Mouse (Mus musculus) stomach, postnatal 0 days (tissue): ENCODE measurements around the gene Chd3. TPM values are rescaled to one million over a fixed set of nuclear protein-coding genes. Genes with fewer than 3 reads are reported as not detected.
"Not testable (repeated sequence)": the region's sequence is repeated elsewhere in the genome, so short reads cannot be mapped to it uniquely, and the experiment has no call there.

Experiments
- ATAC-seq: fragments of 200-750 bp; cut with Nextera tagmentation; 2 replicates; pipeline ENCODE4 v1.8.0; 2017; ENCODE audit not compliant: low FRiP score, low TSS enrichment
- DNase-seq: peaks from one replicate; pipeline ENCODE4 v3.0.0-alpha.2; 2016; ENCODE audit warnings: low spot score
- H3K27ac ChIP-seq: fragments of 300-500 bp; sonication (generic); replicated peaks from 2 replicates; pipeline ENCODE4 v1.5.1; 2014; ENCODE audit warnings: mild to moderate bottlenecking, control low read depth
- H3K27me3 ChIP-seq: fragments of 300-500 bp; sonication (generic); 2 replicates; pipeline ENCODE4 v1.6.1; 2014; ENCODE audit warnings: low read length; ENCODE audit not compliant: control insufficient read depth, insufficient read depth
- H3K36me3 ChIP-seq: fragments of 300-500 bp; sonication (generic); 2 replicates; pipeline ENCODE4 v1.6.1; 2014; ENCODE audit warnings: low read length, mixed read lengths; ENCODE audit not compliant: control insufficient read depth, insufficient read depth
- H3K4me1 ChIP-seq: fragments of 300-500 bp; sonication (generic); replicated peaks from 2 replicates; pipeline ENCODE4 v1.6.1; 2014; ENCODE audit warnings: antibody characterized with exemption; ENCODE audit not compliant: control insufficient read depth, insufficient read depth
- H3K4me2 ChIP-seq: fragments of 300-500 bp; sonication (generic); replicated peaks from 2 replicates; pipeline ENCODE4 v1.6.1; 2014; ENCODE audit warnings: low read depth, mild to moderate bottlenecking, control low read depth, moderate library complexity
- H3K4me3 ChIP-seq: fragments of 300-500 bp; sonication (generic); 2 replicates; pipeline ENCODE4 v1.5.1; 2014; ENCODE audit warnings: low read depth, low read length, control low read depth
- H3K9ac ChIP-seq: fragments of 300-500 bp; sonication (generic); 2 replicates; pipeline ENCODE4 v1.6.1; 2014; ENCODE audit warnings: mild to moderate bottlenecking, low read length, control low read depth, mixed read lengths
- H3K9me3 ChIP-seq: fragments of 300-500 bp; sonication (generic); 2 replicates; pipeline ENCODE4 v1.6.1; 2016; ENCODE audit warnings: low read length; ENCODE audit not compliant: control insufficient read depth
- CTCF ChIP-seq: IDR thresholded peaks from 2 replicates; pipeline ENCODE4 v1.5.1; 2016; ENCODE audit warnings: antibody characterized with exemption, low read depth, mild to moderate bottlenecking, moderate library complexity
- EP300 ChIP-seq: optimal IDR thresholded peaks from 2 replicates; pipeline ENCODE3; 2016; ENCODE audit warnings: antibody characterized with exemption
- WGBS: fragments of 180-500 bp; shearing (Covaris S2); extraction: QIAGEN DNeasy Blood & Tissue Kit; methylation state at CpG from one replicate; pipeline ENCODE4 v1.1.7; 2014; 5-methylcytosine and 5-hydroxymethylcytosine counted together
- polyA plus RNA-seq: library from polyadenylated mRNA; unstranded; fragments of >200 nt; fragmentation: Nextera tagmentation; extraction: Ambion mirVana; gene quantifications from 2 replicates; pipeline ENCODE4 v1.2.1, GENCODE M21; 2015

Chd3 gene
- polyA plus RNA-seq, 1 experiment from 2014 or later, result 18.4 TPM

DNA sequence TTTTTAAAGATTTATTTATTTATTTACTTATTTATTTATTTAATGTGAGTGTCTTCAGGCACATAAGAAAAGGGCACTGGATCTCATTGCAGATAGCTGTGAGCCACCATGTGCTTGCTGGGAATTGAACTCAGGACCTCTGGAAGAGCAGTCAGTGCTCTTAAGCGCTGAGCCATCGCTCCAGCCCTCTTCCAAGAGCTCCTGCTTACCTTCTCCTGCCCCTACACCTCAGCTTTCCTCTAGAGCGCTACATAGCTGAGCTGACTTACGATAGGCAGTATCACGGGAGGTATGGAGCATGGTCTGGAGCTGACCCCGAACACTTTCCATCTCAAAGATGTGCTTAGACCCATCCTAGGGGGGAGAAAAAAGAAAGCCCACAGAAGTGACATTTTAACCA lies 47.6 kb downstream of the Chd3 start:
- TF ChIP-seq CTCF, result no peak
- no peak for TF ChIP-seq EP300
- Histone ChIP-seq H3K9me3 (no peaks in the 10 kb centered on the region), H3K36me3 (peaks cover 8% of the 10 kb centered on the region; the same call in 1 of the 2 replicates), H3K4me2 (no peak overlapping the region), H3K4me3 (no peak overlapping the region), H3K4me1 (peaks cover 8% of the 10 kb centered on the region; the same call in 1 of the 2 replicates), H3K9ac (no peak overlapping the region), H3K27me3 (no peaks in the 10 kb centered on the region), H3K27ac (no peak overlapping the region)
- ATAC-seq (no peak), DNase-seq (no peak)
- 94% methylated on average over 6 of the region's 6 CpGs for WGBS

DNA sequence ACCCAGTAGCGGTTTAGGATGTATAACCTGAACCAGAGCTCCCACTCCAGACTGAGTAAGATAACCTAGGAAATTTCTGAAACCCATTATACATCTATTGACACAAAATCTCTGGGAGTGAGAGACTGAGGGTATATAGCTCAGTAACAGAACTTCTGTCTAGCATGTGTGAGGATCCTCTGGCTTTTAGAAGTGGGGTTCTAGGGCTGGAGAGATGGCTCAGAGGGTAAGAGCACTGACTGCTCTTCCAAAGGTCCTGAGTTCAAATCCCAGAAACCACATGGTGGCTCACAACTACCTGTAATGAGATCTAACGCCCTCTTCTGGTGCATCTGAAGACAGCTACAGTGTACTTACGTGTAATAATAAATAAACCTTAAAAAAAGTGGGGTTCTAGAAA lies 51.2 kb downstream of the Chd3 start:
- DNase-seq, H3K4me3 ChIP-seq, H3K9me3 ChIP-seq, H3K4me2 ChIP-seq, H3K9ac ChIP-seq, H3K27me3 ChIP-seq, H3K27ac ChIP-seq, ATAC-seq, H3K4me1 ChIP-seq: not testable (repeated sequence)
- 88% methylated on average over 3 of the region's 3 CpGs for WGBS
- peaks cover 12% of the 10 kb centered on the region for H3K36me3 ChIP-seq

DNA sequence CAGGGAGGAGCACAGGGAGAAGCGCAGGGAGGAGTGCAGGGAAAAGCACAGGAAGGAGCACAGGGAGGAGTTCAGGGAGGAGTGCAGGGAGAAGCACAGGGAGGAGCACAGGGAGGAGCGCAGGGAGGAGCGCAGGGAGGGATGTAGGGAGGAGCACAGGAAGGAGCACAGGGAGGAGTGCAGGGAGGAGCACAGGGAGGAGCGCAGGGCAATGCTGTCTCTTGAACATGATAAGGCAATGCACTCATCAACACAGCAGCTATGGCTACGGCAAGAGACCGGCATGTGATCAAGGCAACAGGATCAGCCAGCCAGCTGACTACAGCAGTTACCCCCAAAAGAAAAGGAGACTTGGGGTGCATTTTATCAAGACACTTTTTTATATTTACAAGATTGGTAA lies 52.8 kb downstream of the Chd3 start:
- H3K36me3 ChIP-seq, result peaks cover 12% of the 10 kb centered on the region
- no peak for ATAC-seq

DNA sequence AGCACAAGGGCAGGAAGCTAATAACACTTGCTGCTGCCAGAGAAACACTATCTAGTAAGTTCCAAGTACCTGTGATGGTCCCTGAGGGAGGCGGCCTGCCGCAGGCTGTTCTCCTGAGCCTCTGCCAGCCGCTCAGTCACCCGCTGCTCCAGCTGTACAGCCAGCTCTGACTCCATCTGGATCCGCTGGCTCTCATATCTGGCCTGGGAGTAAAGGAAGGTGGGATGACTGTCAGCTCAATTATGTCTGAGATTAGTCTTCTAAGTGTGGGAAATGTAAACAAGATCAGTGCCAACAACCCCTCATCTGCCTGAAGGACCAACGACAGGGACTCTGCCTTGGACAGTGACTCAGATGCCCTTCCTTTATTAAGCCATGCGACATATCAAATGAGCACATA lies 57.9 kb downstream of the Chd3 start:
- ATAC-seq, result no peak
- no peaks in the 10 kb centered on the region for H3K27me3 ChIP-seq

More for the DNA sequence above, 52.8 kb downstream of the Chd3 start:
- WGBS, result 93% methylated on average over 6 of the region's 6 CpGs
- Histone ChIP-seq H3K9me3 (no peaks in the 10 kb centered on the region), H3K4me3 (no peak overlapping the region), H3K9ac (no peak overlapping the region), H3K4me2 (no peak overlapping the region), H3K27ac (no peak overlapping the region), H3K27me3 (no peaks in the 10 kb centered on the region), H3K4me1 (no peaks in the 10 kb centered on the region)
- TF ChIP-seq EP300 (no peak), CTCF (no peak)
- no peak for DNase-seq

DNA sequence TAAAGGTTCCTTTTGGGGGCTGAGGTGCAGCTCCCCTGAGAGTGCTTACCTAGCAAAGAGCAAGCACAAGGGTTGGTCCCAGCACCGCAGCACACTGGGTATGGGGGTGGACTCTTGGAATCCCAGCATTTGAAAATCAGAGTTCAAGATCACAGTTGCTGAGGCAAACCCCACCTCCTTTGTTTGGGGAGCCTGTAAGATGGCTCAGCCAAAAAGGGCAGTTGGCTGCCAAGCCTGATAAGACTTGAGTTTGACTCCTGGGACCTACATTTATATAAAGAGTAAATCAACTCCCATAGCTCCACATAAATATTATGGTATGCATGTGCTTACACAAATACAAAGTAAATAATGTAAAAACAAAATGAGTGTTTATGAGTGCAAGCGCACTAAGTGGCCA lies 63.2 kb downstream of the Chd3 start:
- DNase-seq (no peak), ATAC-seq (no peak)
- H3K27me3 ChIP-seq, result no peaks in the 10 kb centered on the region
- H3K9ac ChIP-seq, result no peak overlapping the region
- H3K4me3 ChIP-seq, result no peak overlapping the region
- 89% methylated on average over 2 of the region's 2 CpGs for WGBS
- no peaks in the 10 kb centered on the region for H3K4me1 ChIP-seq
- no peak for TF ChIP-seq CTCF
- TF ChIP-seq EP300, result no peak
- peaks cover 13% of the 10 kb centered on the region for H3K36me3 ChIP-seq
- no peak overlapping the region for H3K4me2 ChIP-seq
- no peaks in the 10 kb centered on the region for H3K9me3 ChIP-seq
- no peak overlapping the region for H3K27ac ChIP-seq

More for the DNA sequence above, 57.9 kb downstream of the Chd3 start:
- H3K4me2 ChIP-seq, result no peak overlapping the region
- H3K9ac ChIP-seq, result no peak overlapping the region
- H3K27ac ChIP-seq, result no peak overlapping the region
- no peaks in the 10 kb centered on the region for H3K4me1 ChIP-seq
- H3K36me3 ChIP-seq, result peaks cover 16% of the 10 kb centered on the region
- no peak overlapping the region for H3K4me3 ChIP-seq
- no peak for TF ChIP-seq EP300
- no peak for TF ChIP-seq CTCF
- H3K9me3 ChIP-seq, result no peaks in the 10 kb centered on the region
- DNase-seq, result no peak
- 80% methylated on average over 7 of the region's 7 CpGs for WGBS

DNA sequence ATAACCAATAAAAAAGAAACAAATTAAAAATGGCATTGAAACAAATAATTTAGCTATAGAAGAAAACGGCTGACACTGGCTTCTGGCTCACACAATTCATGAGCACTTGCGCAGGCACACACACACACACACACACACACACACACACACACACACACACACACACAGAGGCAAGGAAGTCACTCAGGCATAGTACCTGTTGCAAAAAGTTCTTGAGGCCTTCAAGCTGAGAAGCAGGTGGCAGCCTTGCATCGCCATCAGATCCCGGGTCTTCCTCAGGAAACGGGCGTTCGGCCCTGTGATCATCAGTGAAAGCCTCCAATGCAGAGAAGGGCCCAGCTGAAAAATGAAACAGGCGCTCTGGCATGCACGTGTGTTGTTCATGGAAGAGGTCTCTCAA lies 63.9 kb downstream of the Chd3 start:
- H3K9ac ChIP-seq, result no peak overlapping the region
- H3K27ac ChIP-seq, result no peak overlapping the region
- no peaks in the 10 kb centered on the region for H3K9me3 ChIP-seq
- DNase-seq (no peak), ATAC-seq (no peak)
- WGBS, result 91% methylated on average over 9 of the region's 9 CpGs
- H3K36me3 ChIP-seq, result peaks cover 12% of the 10 kb centered on the region
- no peak overlapping the region for H3K4me2 ChIP-seq
- H3K27me3 ChIP-seq, result no peaks in the 10 kb centered on the region
- no peak overlapping the region for H3K4me3 ChIP-seq
- no peaks in the 10 kb centered on the region for H3K4me1 ChIP-seq
- TF ChIP-seq EP300, result no peak
- TF ChIP-seq CTCF, result no peak
